In genomic region chr12:40462693-40463235, GRCm38 (mm10) we compare ENCODE assay signal across 9 mouse cellular contexts. TPM values are rescaled to one million over a fixed set of nuclear protein-coding genes. Genes with fewer than 3 reads are reported as not detected.
A peak's percentile ranks its signal among the peaks of the same experiment; 100 is the strongest.
DNase-seq lines count a peak whose midpoint lies in the region; ATAC-seq and TF ChIP-seq lines count a peak whose summit lies in the region.
"Had no signal": no experiment of that assay in that cellular context is flagged by ENCODE, and none has a peak within 500 bp of the region (broad histone marks: within the 10 kb centered on the region; RNA-seq: fewer than 3 reads in every experiment).

No protein-coding gene starts in this region.

- DNase-seq in heart, postnatal 0 days (ENCODE audit: low spot score): no peak
- DNase-seq in heart, adult 9 months (ENCODE audit: low spot score in 2 of 2): no peak
- DNase-seq in ovary, postnatal 36 days (ENCODE audit: low spot score): peak; percentile 10
- DNase-seq in ovary, postnatal 14 days (ENCODE audit: low spot score): no peak
- DNase-seq in hindbrain, embryonic 14.5 days (ENCODE audit: low spot score): no peak
- no peak for DNase-seq in ovary, postnatal 10 days (ENCODE audit: low spot score)
- DNase-seq in left cerebral cortex, adult 9 months (ENCODE audit: low spot score in 2 of 2): no peak

- H3K9me3 ChIP-seq in heart, postnatal 0 days (replicated peaks; ENCODE audit: control insufficient read depth, low read length): no peaks in the 10 kb centered on the region
- no peaks in the 10 kb centered on the region for H3K9me3 ChIP-seq in hindbrain, embryonic 14.5 days (ENCODE audit: control insufficient read depth, low read length)
- no peaks in the 10 kb centered on the region for H3K9me3 ChIP-seq in neural tube, embryonic 13.5 days
- H3K9me3 ChIP-seq: megakaryocyte, embryonic 14.5 days had no signal

- WGBS in heart, postnatal 0 days: 51% methylated on average over 7 of the region's 7 CpGs
- 21% methylated on average over 7 of the region's 7 CpGs for WGBS in hindbrain, embryonic 14.5 days
- 31% methylated on average over 7 of the region's 7 CpGs for WGBS in neural tube, embryonic 13.5 days

- H3K36me3 ChIP-seq in heart, postnatal 0 days (replicated peaks; ENCODE audit: control insufficient read depth, insufficient read depth, low read length): no peaks in the 10 kb centered on the region
- no peaks in the 10 kb centered on the region for H3K36me3 ChIP-seq in hindbrain, embryonic 14.5 days (replicated peaks; ENCODE audit: control insufficient read depth, insufficient read depth)
- no peaks in the 10 kb centered on the region for H3K36me3 ChIP-seq in neural tube, embryonic 13.5 days

- peaks cover 14% of the 10 kb centered on the region for H3K4me1 ChIP-seq in heart, postnatal 0 days (ENCODE audit: control insufficient read depth, insufficient read depth)
- H3K4me1 ChIP-seq in hindbrain, embryonic 14.5 days (replicated peaks; ENCODE audit: control insufficient read depth, insufficient read depth, low read length): peaks cover 48% of the 10 kb centered on the region
- H3K4me1 ChIP-seq in neural tube, embryonic 13.5 days (replicated peaks): peaks cover 58% of the 10 kb centered on the region
- H3K4me1 ChIP-seq: megakaryocyte, embryonic 14.5 days had no signal

- TF ChIP-seq CTCF in heart, postnatal 0 days (IDR thresholded peaks at IDR 0.05; ENCODE audit: low read depth): no peak

- no peak for ATAC-seq in heart, postnatal 0 days (ENCODE audit: insufficient read depth, low read depth)
- ATAC-seq in hindbrain, embryonic 14.5 days (ENCODE audit: low FRiP score): 0 out of 2 replicates have a peak, but pooled peaks have one; percentile 35
- no peak for ATAC-seq in neural tube, embryonic 13.5 days (ENCODE audit: low read depth)

- peak overlapping the region; percentile 49 for H3K27ac ChIP-seq in heart, postnatal 0 days (ENCODE audit: low read depth)
- H3K27ac ChIP-seq in hindbrain, embryonic 14.5 days: peak overlapping the region; percentile 80
- peak overlapping the region; percentile 72 for H3K27ac ChIP-seq in neural tube, embryonic 13.5 days (replicated peaks)

- no peak overlapping the region for H3K9ac ChIP-seq in heart, postnatal 0 days (replicated peaks; ENCODE audit: low read depth, low read length)
- no peak overlapping the region; the same call in 1 of the 2 replicates for H3K9ac ChIP-seq in hindbrain, embryonic 14.5 days
- H3K9ac ChIP-seq in neural tube, embryonic 13.5 days: no peak overlapping the region

- no peaks in the 10 kb centered on the region for H3K27me3 ChIP-seq in heart, postnatal 0 days (ENCODE audit: control insufficient read depth, insufficient read depth, low read length)
- H3K27me3 ChIP-seq in hindbrain, embryonic 14.5 days (ENCODE audit: control insufficient read depth, insufficient read depth, low read length): no peaks in the 10 kb centered on the region
- no peaks in the 10 kb centered on the region for H3K27me3 ChIP-seq in neural tube, embryonic 13.5 days

- H3K4me3 ChIP-seq in heart, postnatal 0 days (ENCODE audit: low read depth, low read length): no peak overlapping the region
- no peak overlapping the region for H3K4me3 ChIP-seq in hindbrain, embryonic 14.5 days (replicated peaks; ENCODE audit: low read length)
- no peak overlapping the region for H3K4me3 ChIP-seq in neural tube, embryonic 13.5 days
- H3K4me3 ChIP-seq: megakaryocyte, embryonic 14.5 days had no signal

- no peak for TF ChIP-seq EP300 in heart, postnatal 0 days (IDR thresholded peaks at IDR 0.05; ENCODE audit: low read depth)

- H3K4me2 ChIP-seq in heart, postnatal 0 days (ENCODE audit: low read depth, low read length): peak overlapping the region; percentile 19; the same call in 1 of the 2 replicates
- peak overlapping the region; percentile 13 for H3K4me2 ChIP-seq in hindbrain, embryonic 14.5 days (replicated peaks)
- 0 out of 2 replicates have a peak overlapping the region, but pooled peaks have one; percentile 2 for H3K4me2 ChIP-seq in neural tube, embryonic 13.5 days

RNA-seq across cellular contexts. Expression of gene Dock4, which starts 17.0 kb away (rescaled TPM):
- 6.1 and 9.2 TPM in 2 replicates for total RNA-seq in heart, postnatal 0 days (2014; rRNA removed; ENCODE audit: low replicate concordance)
- 4.2 and 4.4 TPM in 2 replicates for polyA plus RNA-seq in heart, postnatal 0 days (2015; fragmentation: Nextera tagmentation; extraction: Ambion mirVana)
- 28.1 and 34.1 TPM in 2 replicates for polyA plus RNA-seq in hindbrain, embryonic 14.5 days (2014; fragmentation: Nextera tagmentation; extraction: Ambion mirVana)
- polyA plus RNA-seq in neural tube, embryonic 13.5 days (2015; fragmentation: Nextera tagmentation; extraction: Ambion mirVana): 31.4 and 31.8 TPM in 2 replicates

RNA-seq across cellular contexts. Expression of gene Zfp277, which starts 17.1 kb away (rescaled TPM):
- 17.9 and 23.4 TPM in 2 replicates for total RNA-seq in heart, postnatal 0 days (2014; rRNA removed; ENCODE audit: low replicate concordance)
- 22.5 and 24.9 TPM in 2 replicates for polyA plus RNA-seq in heart, postnatal 0 days (2015; fragmentation: Nextera tagmentation; extraction: Ambion mirVana)
- polyA plus RNA-seq in hindbrain, embryonic 14.5 days (2014; fragmentation: Nextera tagmentation; extraction: Ambion mirVana): 31.8 and 37.4 TPM in 2 replicates
- 29.1 and 31.0 TPM in 2 replicates for polyA plus RNA-seq in neural tube, embryonic 13.5 days (2015; fragmentation: Nextera tagmentation; extraction: Ambion mirVana)
